Mouse (Mus musculus) megakaryocyte, embryonic 14.5 days (primary cell): ENCODE measurements around the gene Fam131a.

Source experiments
- FLI1 ChIP-seq: IDR thresholded peaks from 2 replicates; pipeline ENCODE4 v1.6.1; 2012; ENCODE audit warnings: low read length, inconsistent platforms, mixed read lengths
- GATA1 ChIP-seq: IDR thresholded peaks from 3 replicates; pipeline ENCODE4 v1.6.1; 2012; ENCODE audit warnings: mixed read lengths, low read length, inconsistent platforms, borderline replicate concordance

- TF ChIP-seq GATA1 (no peak), FLI1 (no peak)
Observed at GRCm38 (mm10) chr16:20714307-20715080, 21.5 kb downstream of the Fam131a start.
